Mouse (Mus musculus) heart, postnatal 0 days (tissue): ENCODE data around the gene Il1rap. TPM values are rescaled to one million over a fixed set of nuclear protein-coding genes. Genes with fewer than 3 reads are reported as not detected.
A peak's percentile ranks its signal among the peaks of the same experiment; 100 is the strongest.

Experiments
- ATAC-seq: fragments of 200-750 bp; cut with Nextera tagmentation; 2 replicates; pipeline ENCODE4 v1.8.0; 2017; ENCODE audit warnings: low read depth, moderate number of reproducible peaks, moderate library complexity; ENCODE audit not compliant: insufficient read depth
- DNase-seq: peaks from one replicate; pipeline ENCODE4 v3.0.0-alpha.2; 2016; ENCODE audit warnings: low spot score
- H3K27ac ChIP-seq: fragments of 300-500 bp; sonication (generic); 2 replicates; pipeline ENCODE4 v1.5.1; 2014; ENCODE audit warnings: low read depth, mild to moderate bottlenecking
- H3K27me3 ChIP-seq: fragments of 300-500 bp; sonication (generic); 2 replicates; pipeline ENCODE4 v1.6.1; 2014; ENCODE audit warnings: low read length, mixed read lengths; ENCODE audit not compliant: control insufficient read depth, insufficient read depth
- H3K36me3 ChIP-seq: fragments of 300-500 bp; sonication (generic); replicated peaks from 2 replicates; pipeline ENCODE4 v1.6.1; 2014; ENCODE audit warnings: low read length, mixed read lengths; ENCODE audit not compliant: control insufficient read depth, insufficient read depth
- H3K4me1 ChIP-seq: fragments of 300-500 bp; sonication (generic); 2 replicates; pipeline ENCODE4 v1.6.1; 2014; ENCODE audit warnings: antibody characterized with exemption; ENCODE audit not compliant: control insufficient read depth, insufficient read depth
- H3K4me2 ChIP-seq: fragments of 300-500 bp; sonication (generic); 2 replicates; pipeline ENCODE4 v1.6.1; 2014; ENCODE audit warnings: low read depth, mild to moderate bottlenecking, low read length, moderate library complexity
- H3K4me3 ChIP-seq: fragments of 300-500 bp; sonication (generic); 2 replicates; pipeline ENCODE4 v1.5.1; 2014; ENCODE audit warnings: low read depth, low read length
- H3K9ac ChIP-seq: fragments of 300-500 bp; sonication (generic); replicated peaks from 2 replicates; pipeline ENCODE4 v1.6.1; 2014; ENCODE audit warnings: low read depth, low read length, mixed read lengths
- H3K9me3 ChIP-seq: fragments of 300-500 bp; sonication (generic); replicated peaks from 2 replicates; pipeline ENCODE4 v1.6.1; 2016; ENCODE audit warnings: low read length; ENCODE audit not compliant: control insufficient read depth
- CTCF ChIP-seq: IDR thresholded peaks from 2 replicates; pipeline ENCODE4 v1.5.1; 2016; ENCODE audit warnings: antibody characterized with exemption, control low read depth, low read depth
- EP300 ChIP-seq: IDR thresholded peaks from 2 replicates; pipeline ENCODE4 v1.6.1; 2016; ENCODE audit warnings: antibody characterized with exemption, low read depth
- WGBS: fragments of 180-500 bp; shearing (Covaris S2); extraction: QIAGEN DNeasy Blood & Tissue Kit; methylation state at CpG from one replicate; pipeline ENCODE4 v1.1.7; 2014; 5-methylcytosine and 5-hydroxymethylcytosine counted together
- polyA plus RNA-seq: library from polyadenylated mRNA; unstranded; fragments of >200 nt; fragmentation: Nextera tagmentation; extraction: Ambion mirVana; gene quantifications from 2 replicates; pipeline ENCODE4 v1.2.1, GENCODE M21; 2015
- total RNA-seq: library from RNA; depleted of rRNA; stranded (reverse); fragments of >200 nt; gene quantifications from 2 replicates; pipeline ENCODE4 v1.2.3, GENCODE M21; 2014; ENCODE audit warnings: low replicate concordance; rRNA removed

Il1rap gene
- total RNA-seq (4.0 and 6.4 TPM in 2 replicates), polyA plus RNA-seq (1.7 and 1.9 TPM in 2 replicates)

DNA sequence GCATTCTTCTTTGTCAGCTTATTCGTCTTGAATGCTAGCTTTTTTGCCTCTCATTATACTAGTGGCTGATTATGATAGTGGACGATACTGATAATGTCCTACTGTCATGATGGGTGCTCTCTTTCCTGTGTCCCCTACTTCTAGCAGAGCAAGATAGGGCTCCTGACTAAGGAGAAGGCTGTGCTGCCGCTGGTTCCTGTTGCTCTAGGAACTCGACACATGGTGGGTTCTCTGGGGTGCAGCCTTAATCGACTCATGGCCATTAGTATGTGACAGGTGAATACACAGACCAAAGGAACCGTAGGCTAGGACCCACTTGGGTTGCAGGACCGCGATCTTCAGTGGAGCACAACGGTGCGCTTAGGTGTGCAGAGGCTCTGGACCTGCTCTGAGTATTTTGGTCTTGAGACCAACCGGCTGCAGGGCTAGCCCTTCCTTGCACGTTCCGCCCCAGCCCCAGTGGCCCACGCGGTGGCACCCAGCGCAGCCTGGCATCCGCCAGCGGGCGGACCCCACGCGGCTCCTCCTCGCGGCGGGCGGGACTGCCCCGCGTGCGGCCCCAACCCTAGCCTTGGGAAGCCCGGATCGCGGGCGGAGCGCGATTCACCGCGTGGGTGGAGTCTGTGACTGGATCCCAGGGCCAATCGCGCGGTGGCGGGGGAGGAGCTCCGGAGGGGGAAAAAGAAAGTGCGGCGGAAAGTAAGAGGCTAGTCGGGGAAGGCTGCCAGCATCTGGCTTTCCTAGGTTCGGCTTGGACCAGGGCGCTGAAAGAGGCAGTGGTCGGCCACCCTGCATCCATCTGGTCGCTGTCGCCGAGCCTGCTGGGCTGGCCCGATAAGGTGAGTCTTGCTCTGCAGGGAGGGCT lies at the start of gene Il1rap:
Gene Il1rap, plus strand, starts transcription at position 657 of the 865 bp plus-strand sequence.
- WGBS: 2% methylated on average over 51 of the region's 51 CpGs
- TF ChIP-seq CTCF (no peak), EP300 (no peak)

DNA sequence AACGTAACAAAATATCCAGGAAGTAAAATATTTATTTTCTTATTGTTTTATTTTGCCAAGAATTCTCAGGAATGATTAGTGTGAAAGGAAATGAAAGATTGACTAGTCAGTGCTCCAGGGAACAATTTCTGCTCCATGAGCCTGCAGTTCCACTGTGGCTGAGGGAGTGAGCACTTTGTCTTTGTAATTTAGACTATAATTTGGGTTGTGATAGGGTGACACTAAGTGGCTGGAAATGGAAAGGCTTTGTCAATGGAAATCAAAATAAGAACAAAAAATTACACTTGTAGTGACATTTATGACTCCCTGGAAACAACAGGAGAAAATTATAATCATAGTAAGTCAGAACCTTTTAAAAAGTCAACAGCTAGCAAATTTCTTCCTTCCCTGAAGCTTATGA lies 49.2 kb upstream of the Il1rap start:
- Histone ChIP-seq H3K27me3 (no peaks in the 10 kb centered on the region), H3K27ac (no peak overlapping the region), H3K36me3 (no peaks in the 10 kb centered on the region), H3K4me2 (no peak overlapping the region), H3K9ac (no peak overlapping the region), H3K9me3 (no peaks in the 10 kb centered on the region), H3K4me3 (no peak overlapping the region), H3K4me1 (no peaks in the 10 kb centered on the region)
- DNase-seq (no peak), ATAC-seq (no peak)
- TF ChIP-seq EP300: no peak
- TF ChIP-seq CTCF: no peak
- 64% methylated on average over 1 of the region's 1 CpGs for WGBS

More for the DNA sequence above, at the start of gene Il1rap:
- Histone ChIP-seq H3K9me3 (no peaks in the 10 kb centered on the region), H3K4me2 (peak within 1 kb of the TSS; percentile 88), H3K27ac (peak within 1 kb of the TSS; percentile 70), H3K4me3 (peak within 1 kb of the TSS; percentile 86), H3K36me3 (no peaks in the 10 kb centered on the region), H3K9ac (peak within 1 kb of the TSS; percentile 75), H3K27me3 (no peaks in the 10 kb centered on the region), H3K4me1 (no peaks in the 10 kb centered on the region)
- ATAC-seq (peak; percentile 97), DNase-seq (peak; percentile 88)

DNA sequence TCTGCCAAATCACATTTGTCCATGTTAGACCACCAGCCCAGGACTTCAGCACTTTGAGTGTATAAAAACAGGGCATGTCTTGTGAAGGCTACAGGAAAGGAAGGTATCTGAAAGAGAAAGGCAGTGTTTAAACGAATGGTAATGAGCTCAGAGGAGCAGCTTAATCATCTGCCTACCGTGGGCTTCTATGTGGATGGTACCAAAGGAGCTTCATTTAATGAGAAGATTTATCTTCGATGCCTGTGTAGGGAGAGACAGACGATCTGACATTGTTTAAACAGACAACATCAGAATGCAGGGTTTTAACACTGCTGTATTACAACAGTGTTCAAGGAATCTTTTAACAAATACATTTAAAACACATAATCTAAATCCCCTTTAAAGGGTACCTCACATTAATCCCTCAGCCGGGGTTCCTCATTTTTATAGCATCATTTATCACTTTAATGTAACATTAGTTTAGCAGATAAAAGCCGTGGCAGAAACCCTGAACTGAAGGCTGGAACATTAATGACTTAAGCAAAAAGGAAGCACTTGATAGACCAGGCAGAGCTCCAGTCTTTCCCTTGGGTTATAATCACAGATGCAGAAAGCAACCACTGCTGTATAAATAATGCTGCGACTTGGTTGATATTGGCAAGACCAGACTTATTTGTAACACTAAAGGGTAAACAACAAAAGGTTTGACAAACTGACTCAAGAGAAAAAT lies 35.2 kb upstream of the Il1rap start:
- no peaks in the 10 kb centered on the region for H3K27me3 ChIP-seq
- ATAC-seq (no peak), DNase-seq (no peak)
- no peak overlapping the region for H3K4me2 ChIP-seq
- H3K27ac ChIP-seq: no peak overlapping the region
- no peaks in the 10 kb centered on the region for H3K4me1 ChIP-seq
- H3K9ac ChIP-seq: no peak overlapping the region
- no peaks in the 10 kb centered on the region for H3K9me3 ChIP-seq
- H3K4me3 ChIP-seq: no peak overlapping the region
- H3K36me3 ChIP-seq: no peaks in the 10 kb centered on the region
- WGBS: 39% methylated on average over 7 of the region's 7 CpGs
- TF ChIP-seq EP300 (no peak), CTCF (no peak)

DNA sequence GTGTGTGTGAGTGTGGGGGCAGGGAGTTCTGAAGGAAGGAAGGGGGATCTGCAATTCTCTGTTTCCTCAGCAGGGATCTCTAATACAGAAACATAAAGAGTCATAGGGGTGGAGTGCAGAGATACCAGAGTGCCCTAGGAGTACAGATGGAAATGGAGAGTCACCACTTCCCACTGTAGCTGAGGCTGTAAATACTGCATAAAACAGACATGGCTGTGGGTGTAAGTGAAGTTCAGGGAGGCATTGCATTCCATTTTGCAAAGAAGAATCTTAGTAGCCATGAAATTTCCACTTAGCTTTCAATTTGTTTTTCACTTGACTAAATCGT lies 34.7 kb upstream of the Il1rap start:
- WGBS: 85% methylated on average over 1 of the region's 1 CpGs
- TF ChIP-seq CTCF: no peak
- no peak for TF ChIP-seq EP300
- Histone ChIP-seq H3K4me3 (no peak overlapping the region), H3K9me3 (no peaks in the 10 kb centered on the region), H3K27me3 (no peaks in the 10 kb centered on the region), H3K4me2 (no peak overlapping the region), H3K4me1 (no peaks in the 10 kb centered on the region), H3K9ac (no peak overlapping the region), H3K27ac (no peak overlapping the region), H3K36me3 (no peaks in the 10 kb centered on the region)
- ATAC-seq: no peak
- DNase-seq: no peak

DNA sequence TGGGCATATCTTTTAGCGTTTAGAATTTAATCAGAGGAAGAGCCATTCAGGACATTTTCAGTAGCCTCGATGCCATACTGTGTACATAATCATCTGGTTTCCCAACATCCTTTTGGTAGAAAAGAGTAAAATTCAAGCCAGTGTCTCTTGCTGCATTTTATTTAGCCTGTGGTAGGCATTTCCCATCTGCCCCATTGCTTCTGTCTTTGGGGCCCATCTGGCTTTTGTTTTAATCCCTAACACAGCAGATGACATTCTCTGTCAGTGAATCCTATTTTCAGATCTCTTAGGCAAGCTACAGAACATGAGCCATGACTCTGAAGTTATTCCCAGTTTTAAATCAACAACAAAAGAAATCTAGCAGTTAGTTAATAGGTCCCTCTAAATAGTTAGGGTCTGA lies 32.3 kb upstream of the Il1rap start:
- no peak for TF ChIP-seq EP300
- TF ChIP-seq CTCF: no peak
- no peaks in the 10 kb centered on the region for H3K27me3 ChIP-seq
- no peak overlapping the region for H3K4me3 ChIP-seq
- DNase-seq (no peak), ATAC-seq (no peak)
- no peaks in the 10 kb centered on the region for H3K4me1 ChIP-seq
- WGBS: 65% methylated on average over 2 of the region's 2 CpGs
- H3K27ac ChIP-seq: no peak overlapping the region
- H3K9me3 ChIP-seq: no peaks in the 10 kb centered on the region
- H3K4me2 ChIP-seq: no peak overlapping the region
- no peaks in the 10 kb centered on the region for H3K36me3 ChIP-seq
- H3K9ac ChIP-seq: no peak overlapping the region
